Mouse (Mus musculus) heart, embryonic 16.5 days (tissue): ENCODE measurements around the gene Gm5724. TPM values are rescaled to one million over a fixed set of nuclear protein-coding genes. Genes with fewer than 3 reads are reported as not detected.

Source experiments
- ATAC-seq: fragments of 200-750 bp; cut with Nextera tagmentation; replicated peaks from 2 replicates; pipeline ENCODE4 v1.8.0; 2017; ENCODE audit warnings: moderate number of reproducible peaks; ENCODE audit not compliant: insufficient read depth, low FRiP score; ENCODE audit errors: extremely low read depth
- H3K27ac ChIP-seq: fragments of 300-500 bp; sonication (generic); 2 replicates; pipeline ENCODE4 v1.5.1; 2014; ENCODE audit warnings: mild to moderate bottlenecking, low read length, control low read depth, moderate library complexity
- H3K27me3 ChIP-seq: fragments of 300-500 bp; sonication (generic); 2 replicates; pipeline ENCODE4 v1.6.1; 2014; ENCODE audit warnings: low read length, mixed read lengths; ENCODE audit not compliant: control insufficient read depth, insufficient read depth
- H3K36me3 ChIP-seq: fragments of 300-500 bp; sonication (generic); 2 replicates; pipeline ENCODE4 v1.6.1; 2014; ENCODE audit not compliant: control insufficient read depth, insufficient read depth
- H3K4me1 ChIP-seq: fragments of 300-500 bp; sonication (generic); 2 replicates; pipeline ENCODE4 v1.6.1; 2014; ENCODE audit warnings: low read length, mixed read lengths; ENCODE audit not compliant: control insufficient read depth, insufficient read depth
- H3K4me2 ChIP-seq: fragments of 300-500 bp; sonication (generic); 2 replicates; pipeline ENCODE4 v1.6.1; 2014; ENCODE audit warnings: low read depth, mild to moderate bottlenecking, control low read depth, low read length
- H3K4me3 ChIP-seq: fragments of 300-500 bp; sonication (generic); 2 replicates; pipeline ENCODE4 v1.5.1; 2014; ENCODE audit warnings: mild to moderate bottlenecking, control low read depth, low read length
- H3K9ac ChIP-seq: fragments of 300-500 bp; sonication (generic); 2 replicates; pipeline ENCODE4 v1.6.1; 2014; ENCODE audit warnings: low read length, control low read depth
- H3K9me3 ChIP-seq: fragments of 300-500 bp; sonication (generic); replicated peaks from 2 replicates; pipeline ENCODE4 v1.6.1; 2016; ENCODE audit warnings: low read length; ENCODE audit not compliant: control insufficient read depth
- WGBS: fragments of 180-500 bp; shearing (Covaris S2); extraction: QIAGEN DNeasy Blood & Tissue Kit; methylation state at CpG from one replicate; pipeline ENCODE4 v1.1.7; 2014; 5-methylcytosine and 5-hydroxymethylcytosine counted together
- polyA plus RNA-seq: library from polyadenylated mRNA; unstranded; fragments of >200 nt; fragmentation: Nextera tagmentation; extraction: Ambion mirVana; gene quantifications from 2 replicates; pipeline ENCODE4 v1.2.1, GENCODE M21; 2015

Gene Gm5724
- polyA plus RNA-seq = not detected in 2 replicates

- 63% methylated on average over 3 of the region's 3 CpGs for WGBS
These were observed at the start of gene Gm5724 for GRCm38 (mm10) chr6:141773710-141774109. Gene Gm5724 (minus strand): TSS chr6:141773810.

GRCm38 (mm10) chr6:141797837-141798236, 24.2 kb upstream of the Gm5724 start:
- WGBS = 18% methylated on average over 1 of the region's 1 CpGs
- Histone ChIP-seq H3K9ac (no peak overlapping the region), H3K4me2 (no peak overlapping the region), H3K4me1 (no peaks in the 10 kb centered on the region), H3K27ac (no peak overlapping the region), H3K36me3 (no peaks in the 10 kb centered on the region), H3K27me3 (no peaks in the 10 kb centered on the region), H3K4me3 (no peak overlapping the region), H3K9me3 (no peaks in the 10 kb centered on the region)
- ATAC-seq = no peak

More at GRCm38 (mm10) chr6:141773710-141774109, at the start of gene Gm5724:
- ATAC-seq = no peak
- H3K9ac ChIP-seq = no peak within 1 kb of the TSS
- H3K36me3 ChIP-seq = no peaks in the 10 kb centered on the region
- no peak within 1 kb of the TSS for H3K27ac ChIP-seq
- no peak within 1 kb of the TSS for H3K4me2 ChIP-seq
- no peaks in the 10 kb centered on the region for H3K4me1 ChIP-seq
- no peaks in the 10 kb centered on the region for H3K27me3 ChIP-seq
- no peak within 1 kb of the TSS for H3K4me3 ChIP-seq
- H3K9me3 ChIP-seq = no peaks in the 10 kb centered on the region

GRCm38 (mm10) chr6:141774476-141774875, 866 bp upstream of the Gm5724 start:
- 65% methylated on average over 2 of the region's 2 CpGs for WGBS
- no peak for ATAC-seq

GRCm38 (mm10) chr6:141691246-141691645, 82.4 kb downstream of the Gm5724 start:
- no peaks in the 10 kb centered on the region for H3K36me3 ChIP-seq
- no peak overlapping the region for H3K9ac ChIP-seq
- H3K4me1 ChIP-seq = no peaks in the 10 kb centered on the region
- ATAC-seq = no peak
- no peak overlapping the region for H3K27ac ChIP-seq
- H3K9me3 ChIP-seq = no peaks in the 10 kb centered on the region
- no peak overlapping the region for H3K4me3 ChIP-seq
- no peaks in the 10 kb centered on the region for H3K27me3 ChIP-seq
- no peak overlapping the region for H3K4me2 ChIP-seq

More at GRCm38 (mm10) chr6:141774476-141774875, 866 bp upstream of the Gm5724 start:
- Histone ChIP-seq H3K4me3 (no peak overlapping the region), H3K36me3 (no peaks in the 10 kb centered on the region), H3K4me1 (no peaks in the 10 kb centered on the region), H3K4me2 (no peak overlapping the region), H3K27ac (no peak overlapping the region), H3K9me3 (no peaks in the 10 kb centered on the region), H3K27me3 (no peaks in the 10 kb centered on the region), H3K9ac (no peak overlapping the region)

- Histone ChIP-seq H3K9me3 (no peaks in the 10 kb centered on the region), H3K4me2 (no peak overlapping the region), H3K4me1 (no peaks in the 10 kb centered on the region), H3K9ac (no peak overlapping the region), H3K36me3 (no peaks in the 10 kb centered on the region), H3K27me3 (no peaks in the 10 kb centered on the region), H3K27ac (no peak overlapping the region), H3K4me3 (no peak overlapping the region)
- WGBS = 59% methylated on average over 4 of the region's 4 CpGs
- ATAC-seq = no peak
These were observed 86.6 kb downstream of the Gm5724 start for GRCm38 (mm10) chr6:141687008-141687407.

Other genes with a start within 250 kb of the Gm5724 start
- 0.11 and 0.46 TPM in 2 replicates for gene Slco1c1, start 249.4 kb downstream of the Gm5724 start, polyA plus RNA-seq
- 0.04 TPM in 1 of 2 replicates, not detected in the other for gene Slco1b2, start 144.3 kb downstream of the Gm5724 start, polyA plus RNA-seq
- gene Slco1a4, start 82.4 kb upstream of the Gm5724 start, polyA plus RNA-seq = 0.10 and 0.13 TPM in 2 replicates
- gene Slco1a1, start 173.2 kb upstream of the Gm5724 start, polyA plus RNA-seq = not detected in 2 replicates
- not detected in 2 replicates for gene Gm6614, start 237.6 kb upstream of the Gm5724 start, polyA plus RNA-seq